Mouse (Mus musculus): ENCODE results near the gene Vash2. TPM values are rescaled to one million over a fixed set of nuclear protein-coding genes. Genes with fewer than 3 reads are reported as not detected.
A peak's percentile ranks its signal among the peaks of the same experiment; 100 is the strongest.

Gene Vash2
- polyA plus RNA-seq, 1 experiment from 2014 or later: 56.7 TPM

DNA sequence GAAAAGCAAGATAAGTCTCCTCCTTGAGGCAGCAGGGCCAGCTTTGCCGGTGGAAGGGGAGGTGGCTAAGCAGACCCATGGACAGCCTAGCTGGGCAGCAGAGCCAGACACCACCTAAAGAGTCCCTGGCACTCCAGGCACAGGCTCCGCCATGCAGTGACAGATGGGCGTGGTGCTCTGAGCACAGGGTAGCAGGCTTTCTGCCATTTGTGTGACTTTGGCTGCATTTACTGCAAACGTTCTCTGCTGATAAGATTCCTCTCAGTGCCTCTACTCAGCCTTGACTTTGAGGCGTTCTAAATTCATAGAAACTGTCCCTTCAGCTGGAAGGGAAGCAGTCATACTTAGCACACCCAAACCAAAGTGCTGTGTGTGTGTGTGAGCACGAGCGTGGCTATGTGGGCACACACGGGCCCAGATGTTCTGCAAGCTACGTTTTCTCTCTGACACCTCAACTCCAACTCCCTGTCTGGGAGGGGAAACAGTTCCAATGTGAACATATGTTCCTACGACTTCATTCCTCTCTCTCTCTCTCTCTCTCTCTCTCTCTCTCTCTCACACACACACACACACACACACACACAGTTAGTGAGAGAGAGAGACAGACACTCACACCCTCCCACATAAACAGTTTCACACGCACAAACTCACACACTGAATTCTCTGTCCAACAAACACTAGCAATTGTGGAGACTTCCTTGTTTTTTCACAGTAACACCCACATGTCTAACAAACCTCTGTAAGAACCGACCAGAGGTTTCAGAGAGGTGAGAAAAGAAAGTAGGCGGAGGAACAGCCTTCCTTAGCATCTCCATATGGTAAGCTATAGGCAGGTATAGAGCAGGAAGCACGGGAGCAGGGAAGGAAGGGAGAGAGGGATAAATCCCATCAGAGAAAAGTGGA is 7.1 kb downstream of the Vash2 start:
- Histone ChIP-seq H3K36me3 (replicated peaks) (peaks cover 95% of the 10 kb centered on the region), H3K27ac (replicated peaks) (no peak overlapping the region), H3K27me3 (replicated peaks; ENCODE audit: low read depth, poor library complexity, severe bottlenecking) (no peaks in the 10 kb centered on the region), H3K9me3 (no peaks in the 10 kb centered on the region), H3K4me3 (no peak overlapping the region), H3K4me1 (peaks cover 16% of the 10 kb centered on the region)
- whole genome bisulfite sequencing: 90% methylated on average over 14 of the region's 14 CpGs
- DNase-seq (ENCODE audit: low spot score): no peak

DNA sequence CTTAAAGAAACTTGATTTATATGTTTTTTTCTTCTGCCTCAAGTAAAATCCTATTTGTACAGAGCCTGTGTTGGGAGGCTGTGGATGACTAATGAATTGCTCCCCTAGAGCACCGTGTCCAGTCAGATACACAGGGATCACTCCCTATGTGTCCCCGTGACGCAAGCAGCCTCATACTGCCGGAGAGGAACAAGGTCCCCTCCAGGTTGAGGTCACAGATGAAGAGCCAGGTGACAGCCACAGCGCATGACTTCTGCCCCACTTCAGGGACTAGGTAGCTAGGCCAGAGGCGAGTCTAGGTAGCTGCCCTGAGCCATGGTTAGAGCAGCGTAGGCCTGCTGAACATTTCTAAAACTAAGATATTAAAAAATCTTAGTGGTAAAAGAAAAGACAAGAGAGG is 11.1 kb downstream of the Vash2 start:
- WGBS: 88% methylated on average over 7 of the region's 7 CpGs
- 0 out of 2 replicates have a peak, but pooled peaks cover 1% of the 10 kb centered on the region for H3K4me1 ChIP-seq
- peaks cover 100% of the 10 kb centered on the region for H3K36me3 ChIP-seq (replicated peaks)
- no peaks in the 10 kb centered on the region for H3K9me3 ChIP-seq
- no peak overlapping the region for H3K27ac ChIP-seq (replicated peaks)
- no peak for DNase-seq (ENCODE audit: low spot score)
- no peaks in the 10 kb centered on the region for H3K27me3 ChIP-seq (replicated peaks; ENCODE audit: low read depth, poor library complexity, severe bottlenecking)
- H3K4me3 ChIP-seq: no peak overlapping the region

DNA sequence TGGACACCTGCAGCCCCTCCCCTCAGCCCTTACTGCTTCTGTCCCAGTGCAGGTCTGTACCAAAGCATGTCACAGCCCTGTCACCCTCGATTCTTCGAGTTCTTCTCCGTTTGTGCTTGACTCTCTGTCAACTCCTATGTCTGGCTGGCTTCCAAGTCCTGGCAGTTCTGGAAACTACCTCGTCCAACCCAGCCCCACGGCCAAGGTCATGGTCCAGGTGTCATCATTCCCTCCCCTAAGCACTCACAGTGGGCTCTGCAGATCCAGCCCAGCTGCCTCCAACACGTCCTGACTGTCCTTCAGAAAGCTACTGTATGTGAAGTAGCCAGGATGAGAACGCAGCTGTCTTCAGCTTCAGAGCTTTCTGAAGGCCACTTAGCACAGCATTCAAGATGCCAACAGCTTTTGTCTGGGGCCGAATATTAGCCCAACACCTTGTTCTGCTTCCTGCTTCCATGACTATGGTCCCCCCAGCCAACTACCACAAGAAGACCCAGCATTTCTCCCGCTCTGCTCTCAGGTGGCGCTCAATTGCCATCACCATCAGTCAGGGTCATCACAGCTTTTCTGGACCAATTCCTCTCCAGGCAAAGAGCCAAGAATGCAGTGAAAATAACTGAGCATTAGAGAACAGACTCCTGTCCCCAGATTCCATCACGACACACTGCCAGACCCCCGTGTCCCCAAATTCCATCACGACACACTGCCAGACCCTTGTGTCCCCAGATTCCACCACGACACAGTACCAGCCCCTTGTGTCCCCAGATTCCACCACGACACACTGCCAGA is 13.9 kb downstream of the Vash2 start:
- H3K36me3 ChIP-seq (replicated peaks): peaks cover 100% of the 10 kb centered on the region
- no peak for DNase-seq (ENCODE audit: low spot score)

DNA sequence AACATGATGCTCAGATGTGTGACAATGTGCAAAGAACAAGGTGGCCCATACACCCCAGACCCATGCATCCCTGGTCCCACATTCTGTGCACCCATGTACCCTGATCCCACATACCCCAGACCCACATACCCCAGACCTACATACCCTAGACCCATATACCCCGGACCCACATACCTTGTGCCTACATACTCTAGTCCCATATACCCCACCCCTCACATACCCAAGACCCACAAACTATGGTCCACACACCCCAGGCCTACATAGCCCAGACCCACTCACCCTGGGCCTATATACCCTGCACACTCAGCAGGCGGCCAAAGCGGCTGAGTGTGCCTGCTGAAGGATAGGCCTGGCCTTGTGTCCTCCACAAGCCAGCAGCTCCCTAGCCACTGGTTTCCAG is 16.3 kb downstream of the Vash2 start:
- DNase-seq (ENCODE audit: low spot score): no peak
- no peak overlapping the region for H3K4me3 ChIP-seq
- no peaks in the 10 kb centered on the region for H3K4me1 ChIP-seq
- H3K9me3 ChIP-seq: no peaks in the 10 kb centered on the region
- peaks cover 100% of the 10 kb centered on the region for H3K36me3 ChIP-seq (replicated peaks)
- H3K27me3 ChIP-seq (replicated peaks; ENCODE audit: low read depth, poor library complexity, severe bottlenecking): no peaks in the 10 kb centered on the region
- H3K27ac ChIP-seq (replicated peaks): no peak overlapping the region
- WGBS: 93% methylated on average over 3 of the region's 3 CpGs

More for the DNA sequence above, 13.9 kb downstream of the Vash2 start:
- H3K4me1 ChIP-seq: no peaks in the 10 kb centered on the region
- no peaks in the 10 kb centered on the region for H3K9me3 ChIP-seq
- H3K27me3 ChIP-seq (replicated peaks; ENCODE audit: low read depth, poor library complexity, severe bottlenecking): no peaks in the 10 kb centered on the region
- no peak overlapping the region for H3K4me3 ChIP-seq
- WGBS: 92% methylated on average over 15 of the region's 15 CpGs
- no peak overlapping the region for H3K27ac ChIP-seq (replicated peaks)

DNA sequence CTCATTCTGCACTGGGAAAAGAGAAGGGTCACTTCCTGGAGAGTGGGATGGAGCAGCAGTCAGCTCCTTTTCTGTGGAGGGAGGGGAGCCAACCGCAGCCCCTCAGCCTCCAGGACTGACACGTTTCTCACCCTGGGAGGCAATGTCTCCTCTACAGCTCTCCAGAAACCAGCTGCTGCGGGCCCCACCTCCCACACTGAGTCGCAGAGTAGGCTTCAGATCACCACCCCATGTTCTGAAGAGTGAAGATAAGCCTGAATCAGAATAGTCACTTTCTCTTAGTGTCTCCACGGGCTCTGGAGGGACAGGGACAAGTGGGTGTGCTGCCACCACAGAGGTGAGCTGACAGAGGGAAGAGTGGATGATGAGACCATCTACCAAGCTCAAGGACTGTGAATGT is 20.3 kb downstream of the Vash2 start:
- H3K4me3 ChIP-seq: no peak overlapping the region
- no peak for DNase-seq (ENCODE audit: low spot score)
- H3K9me3 ChIP-seq: no peaks in the 10 kb centered on the region
- 88% methylated on average over 5 of the region's 5 CpGs for WGBS
- no peaks in the 10 kb centered on the region for H3K27me3 ChIP-seq (replicated peaks; ENCODE audit: low read depth, poor library complexity, severe bottlenecking)
- no peaks in the 10 kb centered on the region for H3K4me1 ChIP-seq
- peaks cover 100% of the 10 kb centered on the region for H3K36me3 ChIP-seq (replicated peaks)
- H3K27ac ChIP-seq (replicated peaks): no peak overlapping the region

DNA sequence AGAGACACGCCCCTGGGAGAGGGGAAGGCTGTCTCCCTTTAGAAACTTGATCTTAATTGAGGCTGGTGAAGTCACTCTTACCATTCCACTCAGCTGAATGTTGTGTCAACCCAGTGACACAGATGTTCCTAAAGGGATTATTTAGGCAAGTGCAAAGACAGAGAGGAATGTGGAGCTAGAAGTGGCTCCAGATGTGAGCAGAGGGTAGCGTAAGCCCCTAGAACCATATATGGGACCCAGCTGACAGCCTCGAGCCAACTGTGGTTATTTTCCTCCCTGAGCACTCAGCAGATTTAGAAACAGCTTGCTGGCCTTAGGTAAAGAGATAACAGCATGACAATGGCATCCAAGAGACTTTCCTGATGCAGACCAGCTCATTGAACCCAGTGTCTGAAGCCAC is 26.1 kb downstream of the Vash2 start:
- DNase-seq (ENCODE audit: low spot score): no peak
- Histone ChIP-seq H3K27ac (replicated peaks) (no peak overlapping the region), H3K9me3 (no peaks in the 10 kb centered on the region), H3K27me3 (replicated peaks; ENCODE audit: low read depth, poor library complexity, severe bottlenecking) (no peaks in the 10 kb centered on the region), H3K4me3 (no peak overlapping the region), H3K36me3 (replicated peaks) (peaks cover 100% of the 10 kb centered on the region), H3K4me1 (no peaks in the 10 kb centered on the region)
- 63% methylated on average over 3 of the region's 3 CpGs for WGBS

DNA sequence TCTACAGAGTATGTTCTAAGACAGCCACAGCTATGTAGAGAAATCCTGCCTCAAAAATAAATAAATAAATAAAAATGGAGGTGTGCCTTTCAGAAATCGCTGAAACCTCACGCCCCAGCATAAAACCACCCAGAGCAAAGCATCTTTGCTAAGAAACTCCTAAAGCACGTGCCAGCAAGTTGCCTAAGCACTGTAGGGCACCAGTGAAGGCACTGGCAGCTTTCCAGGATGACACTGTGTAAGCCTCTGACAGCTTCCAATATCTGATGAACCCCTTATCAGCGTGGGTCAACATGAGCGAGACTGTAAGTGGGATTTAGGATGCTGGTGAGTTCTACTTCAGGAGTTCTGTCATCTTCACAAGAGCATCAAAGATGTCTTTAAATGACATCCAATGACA is 28.1 kb downstream of the Vash2 start:
- H3K36me3 ChIP-seq (replicated peaks): peaks cover 100% of the 10 kb centered on the region
- DNase-seq (ENCODE audit: low spot score): no peak
- H3K27ac ChIP-seq (replicated peaks): no peak overlapping the region
- no peak overlapping the region for H3K4me3 ChIP-seq
- 90% methylated on average over 5 of the region's 5 CpGs for WGBS
- no peaks in the 10 kb centered on the region for H3K27me3 ChIP-seq (replicated peaks; ENCODE audit: low read depth, poor library complexity, severe bottlenecking)
- H3K9me3 ChIP-seq: no peaks in the 10 kb centered on the region
- H3K4me1 ChIP-seq: no peaks in the 10 kb centered on the region

DNA sequence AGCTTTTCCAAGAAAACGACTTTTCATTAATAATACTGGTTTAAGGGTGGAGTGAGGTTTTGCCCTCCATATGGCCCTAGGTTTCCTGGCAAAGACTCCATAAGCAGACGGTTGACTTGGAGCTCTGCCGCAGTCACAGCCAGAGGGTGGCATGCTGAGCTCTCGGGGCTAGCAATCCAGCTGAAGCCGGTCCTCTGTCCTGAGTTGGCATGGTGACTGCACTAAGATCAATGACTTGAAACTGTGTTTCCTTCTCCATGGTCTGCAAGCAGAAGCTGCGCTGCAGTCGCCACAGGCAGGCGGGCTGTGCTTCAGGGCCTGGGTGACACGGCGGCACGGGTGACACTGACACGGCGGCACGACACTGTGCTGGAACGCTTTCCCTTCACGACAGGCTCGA is 30.2 kb downstream of the Vash2 start:
- H3K27me3 ChIP-seq (replicated peaks; ENCODE audit: low read depth, poor library complexity, severe bottlenecking): no peaks in the 10 kb centered on the region
- H3K4me3 ChIP-seq: no peak overlapping the region
- H3K27ac ChIP-seq (replicated peaks): no peak overlapping the region
- no peak for DNase-seq (ENCODE audit: low spot score)
- WGBS: 91% methylated on average over 17 of the region's 17 CpGs
- no peaks in the 10 kb centered on the region for H3K9me3 ChIP-seq
- peaks cover 99% of the 10 kb centered on the region for H3K36me3 ChIP-seq (replicated peaks)
- H3K4me1 ChIP-seq: no peaks in the 10 kb centered on the region

DNA sequence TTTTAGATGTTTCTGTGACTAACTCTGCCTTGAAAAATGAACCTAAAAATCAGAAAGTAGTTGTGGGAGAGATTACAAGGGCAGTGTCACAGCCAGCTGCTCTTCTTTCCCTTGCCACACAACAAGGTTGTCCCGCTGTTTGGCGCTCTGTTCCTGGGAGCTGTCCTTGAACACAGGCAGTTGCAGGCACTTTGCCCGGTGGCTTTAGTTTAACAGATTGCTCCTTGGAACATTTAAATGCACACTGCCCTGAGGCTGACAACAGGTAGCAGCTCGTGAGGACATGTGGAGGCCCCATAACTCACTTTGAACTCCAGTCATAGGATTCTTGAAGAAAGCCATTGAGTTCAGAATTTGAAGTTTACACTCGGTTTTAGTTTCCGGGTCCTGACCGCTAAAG is 30.7 kb downstream of the Vash2 start:
- H3K36me3 ChIP-seq (replicated peaks): peaks cover 99% of the 10 kb centered on the region
- H3K4me3 ChIP-seq: no peak overlapping the region
- DNase-seq (ENCODE audit: low spot score): no peak
- H3K27me3 ChIP-seq (replicated peaks; ENCODE audit: low read depth, poor library complexity, severe bottlenecking): no peaks in the 10 kb centered on the region
- H3K9me3 ChIP-seq: no peaks in the 10 kb centered on the region
- H3K4me1 ChIP-seq: no peaks in the 10 kb centered on the region
- 88% methylated on average over 7 of the region's 7 CpGs for WGBS
- H3K27ac ChIP-seq (replicated peaks): no peak overlapping the region

DNA sequence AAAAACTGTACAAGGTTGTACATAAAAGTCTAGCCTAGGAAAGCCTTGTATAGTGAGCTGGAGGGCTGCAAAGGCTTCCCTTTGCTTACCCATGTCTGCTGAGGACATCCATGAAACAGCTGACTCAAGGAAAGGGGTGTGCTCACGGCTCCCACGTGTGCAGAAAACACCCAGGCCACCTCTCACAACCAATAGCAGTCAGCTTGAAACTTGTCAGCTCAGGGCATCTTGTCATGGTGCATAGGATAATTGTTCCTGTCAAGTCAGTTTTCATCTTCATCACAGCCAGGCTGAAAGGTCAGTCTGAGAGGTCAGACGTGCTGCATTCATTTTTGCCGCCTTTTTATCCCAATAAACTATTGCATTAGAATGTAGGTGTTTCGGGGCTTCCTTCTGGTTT is 31.1 kb downstream of the Vash2 start:
- DNase-seq (ENCODE audit: low spot score): no peak
- H3K9me3 ChIP-seq: no peaks in the 10 kb centered on the region
- no peaks in the 10 kb centered on the region for H3K4me1 ChIP-seq
- peaks cover 99% of the 10 kb centered on the region for H3K36me3 ChIP-seq (replicated peaks)
- 83% methylated on average over 5 of the region's 5 CpGs for WGBS
- no peak overlapping the region for H3K27ac ChIP-seq (replicated peaks)
- H3K27me3 ChIP-seq (replicated peaks; ENCODE audit: low read depth, poor library complexity, severe bottlenecking): no peaks in the 10 kb centered on the region
- H3K4me3 ChIP-seq: no peak overlapping the region

DNA sequence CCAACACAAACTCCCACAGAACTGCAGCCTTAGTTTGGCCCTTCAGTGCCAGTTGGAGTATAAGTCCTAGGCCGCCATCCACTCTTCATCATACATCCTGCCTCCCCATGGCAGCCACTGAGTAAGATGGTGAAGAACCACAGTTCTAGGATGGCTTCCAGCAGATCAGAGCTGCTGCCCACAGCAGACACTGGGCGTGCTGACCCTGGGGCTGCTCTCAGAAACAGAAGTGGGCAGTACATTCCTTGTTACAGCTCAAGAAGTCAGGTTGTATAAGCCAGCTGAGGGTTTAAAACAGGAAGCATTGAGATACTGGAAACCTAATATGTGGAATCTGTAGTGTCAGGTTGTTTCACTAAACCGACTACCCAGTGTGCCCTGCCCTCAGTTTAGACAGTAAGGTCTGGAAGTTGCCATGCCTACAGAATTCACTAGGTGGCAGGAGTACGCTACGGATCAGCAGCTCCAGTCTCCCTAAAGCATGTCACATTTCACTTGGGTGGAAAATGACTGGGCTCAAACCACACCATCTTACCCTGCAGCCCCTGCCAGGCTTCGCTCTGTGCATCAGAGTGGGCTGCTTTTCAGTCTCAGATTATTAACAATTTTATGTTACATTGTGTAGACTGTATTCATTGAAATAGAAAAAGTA is 34.9 kb downstream of the Vash2 start:
- no peaks in the 10 kb centered on the region for H3K9me3 ChIP-seq
- H3K27me3 ChIP-seq (replicated peaks; ENCODE audit: low read depth, poor library complexity, severe bottlenecking): no peaks in the 10 kb centered on the region
- WGBS: 56% methylated on average over 6 of the region's 6 CpGs
- H3K4me1 ChIP-seq: no peaks in the 10 kb centered on the region
- no peak overlapping the region for H3K27ac ChIP-seq (replicated peaks)
- peaks cover 99% of the 10 kb centered on the region for H3K36me3 ChIP-seq (replicated peaks)
- no peak overlapping the region for H3K4me3 ChIP-seq
- DNase-seq (ENCODE audit: low spot score): peak; percentile 71

DNA sequence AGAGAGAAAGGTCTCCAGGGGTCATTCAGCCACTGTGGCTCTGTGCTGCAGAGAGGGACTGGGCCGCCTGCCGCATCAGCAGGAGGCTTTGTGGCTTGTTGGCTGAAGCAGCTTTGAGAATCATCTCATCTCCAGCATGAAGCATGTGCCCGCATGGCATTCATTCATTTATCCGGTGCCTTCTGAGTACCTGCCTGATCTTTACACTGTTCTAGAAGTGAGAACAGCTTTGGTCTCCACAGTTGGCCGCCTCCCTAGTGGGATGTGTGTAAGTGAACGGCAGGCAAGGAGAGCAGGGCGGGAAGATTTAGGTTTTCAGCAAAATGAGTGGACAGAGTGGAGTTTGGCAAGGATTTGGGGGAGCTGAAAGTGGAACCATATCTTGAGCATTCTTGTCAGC is 39.3 kb downstream of the Vash2 start:
- 92% methylated on average over 7 of the region's 7 CpGs for WGBS
- H3K4me3 ChIP-seq: no peak overlapping the region
- H3K36me3 ChIP-seq (replicated peaks): peaks cover 95% of the 10 kb centered on the region
- no peaks in the 10 kb centered on the region for H3K9me3 ChIP-seq
- H3K27me3 ChIP-seq (replicated peaks; ENCODE audit: low read depth, poor library complexity, severe bottlenecking): no peaks in the 10 kb centered on the region
- no peak overlapping the region for H3K27ac ChIP-seq (replicated peaks)
- no peak for DNase-seq (ENCODE audit: low spot score)
- H3K4me1 ChIP-seq: no peaks in the 10 kb centered on the region

All from embryonic facial prominence, embryonic 10.5 days (tissue).